Mouse (Mus musculus): ENCODE results near the gene Otud7b. TPM values are rescaled to one million over a fixed set of nuclear protein-coding genes. Genes with fewer than 3 reads are reported as not detected.
A peak's percentile ranks its signal among the peaks of the same experiment; 100 is the strongest.

Otud7b gene
- polyA plus RNA-seq, 1 experiment from 2014 or later, result 10.8 TPM

- Histone ChIP-seq H3K27ac (ENCODE audit: low read depth, low read length) (no peak overlapping the region), H3K4me3 (ENCODE audit: low read depth, low read length) (no peak overlapping the region), H3K9me3 (ENCODE audit: control insufficient read depth, low read length) (no peaks in the 10 kb centered on the region), H3K27me3 (ENCODE audit: control insufficient read depth, insufficient read depth, low read length) (no peaks in the 10 kb centered on the region), H3K36me3 (ENCODE audit: control insufficient read depth, insufficient read depth, low read length) (no peaks in the 10 kb centered on the region), H3K4me2 (replicated peaks; ENCODE audit: low read depth, low read length) (no peak overlapping the region), H3K4me1 (replicated peaks; ENCODE audit: control insufficient read depth, insufficient read depth, low read length) (no peaks in the 10 kb centered on the region), H3K9ac (ENCODE audit: low read depth, low read length) (no peak overlapping the region)
- DNase-seq (ENCODE audit: low spot score), result peak; percentile 36
- WGBS, result 62% methylated on average over 1 of the region's 1 CpGs
- no peak for ATAC-seq (ENCODE audit: low FRiP score)
These were observed 23.3 kb upstream of the Otud7b start for GRCm38 (mm10) chr3:96081006-96081405.

GRCm38 (mm10) chr3:96081650-96082049 lies 22.7 kb upstream of the Otud7b start:
- Histone ChIP-seq H3K27ac (ENCODE audit: low read depth, low read length) (no peak overlapping the region), H3K9ac (ENCODE audit: low read depth, low read length) (no peak overlapping the region), H3K27me3 (ENCODE audit: control insufficient read depth, insufficient read depth, low read length) (no peaks in the 10 kb centered on the region), H3K4me2 (replicated peaks; ENCODE audit: low read depth, low read length) (no peak overlapping the region), H3K4me3 (ENCODE audit: low read depth, low read length) (no peak overlapping the region), H3K9me3 (ENCODE audit: control insufficient read depth, low read length) (no peaks in the 10 kb centered on the region), H3K36me3 (ENCODE audit: control insufficient read depth, insufficient read depth, low read length) (no peaks in the 10 kb centered on the region), H3K4me1 (replicated peaks; ENCODE audit: control insufficient read depth, insufficient read depth, low read length) (no peaks in the 10 kb centered on the region)
- 93% methylated on average over 4 of the region's 4 CpGs for WGBS
- ATAC-seq (ENCODE audit: low FRiP score) (no peak), DNase-seq (ENCODE audit: low spot score) (no peak)

DNA sequence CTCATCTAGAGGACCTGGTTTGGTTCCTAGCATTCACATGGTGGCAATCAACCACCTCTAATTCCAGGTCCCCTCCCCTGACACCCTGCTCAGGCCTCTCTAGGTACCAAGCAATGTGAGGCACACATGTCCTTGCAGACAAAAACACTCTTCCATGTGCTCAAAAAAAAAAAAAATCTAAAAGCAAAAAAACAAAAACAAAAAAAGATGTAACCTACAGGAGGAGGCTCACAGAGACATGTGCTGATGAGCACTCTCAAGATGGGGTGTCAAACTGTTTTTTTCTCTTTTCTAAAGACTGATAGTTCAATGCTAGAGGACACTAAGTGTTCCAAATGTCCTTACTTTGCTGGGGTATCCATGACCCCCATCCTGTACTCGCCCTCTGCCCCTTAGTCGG lies 22.2 kb upstream of the Otud7b start:
- no peaks in the 10 kb centered on the region for H3K27me3 ChIP-seq (ENCODE audit: control insufficient read depth, insufficient read depth, low read length)
- whole genome bisulfite sequencing, result 91% methylated on average over 2 of the region's 2 CpGs

GRCm38 (mm10) chr3:96082714-96083508 lies 21.4 kb upstream of the Otud7b start:
- Histone ChIP-seq H3K27ac (ENCODE audit: low read depth, low read length) (no peak overlapping the region), H3K27me3 (ENCODE audit: control insufficient read depth, insufficient read depth, low read length) (no peaks in the 10 kb centered on the region), H3K9ac (ENCODE audit: low read depth, low read length) (no peak overlapping the region), H3K4me3 (ENCODE audit: low read depth, low read length) (no peak overlapping the region), H3K4me2 (replicated peaks; ENCODE audit: low read depth, low read length) (no peak overlapping the region), H3K4me1 (replicated peaks; ENCODE audit: control insufficient read depth, insufficient read depth, low read length) (no peaks in the 10 kb centered on the region), H3K36me3 (ENCODE audit: control insufficient read depth, insufficient read depth, low read length) (no peaks in the 10 kb centered on the region), H3K9me3 (ENCODE audit: control insufficient read depth, low read length) (no peaks in the 10 kb centered on the region)
- 67% methylated on average over 15 of the region's 15 CpGs for WGBS
- ATAC-seq (ENCODE audit: low FRiP score) (no peak), DNase-seq (ENCODE audit: low spot score) (no peak)

More for the DNA sequence above, 22.2 kb upstream of the Otud7b start:
- H3K36me3 ChIP-seq (ENCODE audit: control insufficient read depth, insufficient read depth, low read length), result no peaks in the 10 kb centered on the region
- no peak for DNase-seq (ENCODE audit: low spot score)
- H3K9ac ChIP-seq (ENCODE audit: low read depth, low read length), result no peak overlapping the region
- no peak for ATAC-seq (ENCODE audit: low FRiP score)
- H3K4me2 ChIP-seq (replicated peaks; ENCODE audit: low read depth, low read length), result no peak overlapping the region
- H3K4me1 ChIP-seq (replicated peaks; ENCODE audit: control insufficient read depth, insufficient read depth, low read length), result no peaks in the 10 kb centered on the region
- no peak overlapping the region for H3K27ac ChIP-seq (ENCODE audit: low read depth, low read length)
- H3K4me3 ChIP-seq (ENCODE audit: low read depth, low read length), result no peak overlapping the region
- H3K9me3 ChIP-seq (ENCODE audit: control insufficient read depth, low read length), result no peaks in the 10 kb centered on the region

DNA sequence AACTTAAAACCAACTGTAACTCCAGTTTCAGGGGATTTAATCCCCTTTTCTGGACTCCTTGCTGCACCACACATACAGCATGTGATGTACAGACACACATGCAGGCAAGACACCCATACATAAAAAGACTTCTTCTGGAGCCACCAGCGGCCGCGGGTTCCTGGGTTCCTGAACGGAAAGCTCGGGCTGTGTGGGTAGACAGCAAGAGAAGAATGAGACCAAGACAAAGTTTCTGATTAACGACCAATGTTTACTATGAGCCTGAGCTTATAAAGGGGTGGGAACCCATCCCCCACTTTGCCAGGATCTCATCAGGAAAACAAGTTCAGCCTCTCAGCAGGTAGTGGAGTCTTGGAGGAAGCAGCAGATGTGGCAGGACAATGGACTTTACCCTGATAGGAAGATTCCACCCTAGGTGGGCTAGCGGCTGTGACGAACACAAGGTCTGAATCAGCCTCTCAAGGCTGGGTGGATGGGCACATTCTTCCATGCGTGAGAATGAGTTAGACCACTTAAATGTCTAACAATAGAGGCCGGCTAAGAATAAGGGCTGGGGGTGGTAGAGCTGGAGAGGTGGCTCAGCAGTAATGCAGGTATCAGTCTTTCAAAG lies 20.1 kb upstream of the Otud7b start:
- Histone ChIP-seq H3K4me2 (replicated peaks; ENCODE audit: low read depth, low read length) (no peak overlapping the region), H3K4me1 (replicated peaks; ENCODE audit: control insufficient read depth, insufficient read depth, low read length) (no peaks in the 10 kb centered on the region), H3K36me3 (ENCODE audit: control insufficient read depth, insufficient read depth, low read length) (no peaks in the 10 kb centered on the region), H3K27me3 (ENCODE audit: control insufficient read depth, insufficient read depth, low read length) (no peaks in the 10 kb centered on the region), H3K9ac (ENCODE audit: low read depth, low read length) (no peak overlapping the region), H3K4me3 (ENCODE audit: low read depth, low read length) (no peak overlapping the region), H3K9me3 (ENCODE audit: control insufficient read depth, low read length) (no peaks in the 10 kb centered on the region), H3K27ac (ENCODE audit: low read depth, low read length) (no peak overlapping the region)
- no peak for ATAC-seq (ENCODE audit: low FRiP score)
- 79% methylated on average over 10 of the region's 10 CpGs for WGBS
- no peak for DNase-seq (ENCODE audit: low spot score)

DNA sequence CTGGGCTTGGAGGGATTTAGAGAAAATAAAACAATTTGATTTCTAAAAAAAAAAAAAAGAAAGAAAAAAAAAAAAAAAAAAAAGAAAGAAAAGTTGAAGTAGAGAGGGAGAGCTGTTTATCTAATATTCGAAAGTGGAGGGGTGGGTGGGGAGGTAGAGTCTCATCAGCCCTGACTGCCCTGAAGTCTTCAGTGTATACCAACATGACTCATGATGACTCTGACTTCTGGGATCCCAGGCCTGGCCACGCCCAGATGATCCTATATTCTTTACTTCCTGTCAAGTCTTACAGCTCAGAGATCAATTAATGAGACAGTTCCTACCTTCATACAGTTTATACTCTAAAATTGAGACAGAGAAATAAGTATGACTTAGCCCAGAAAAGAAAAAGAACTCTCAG lies 17.1 kb upstream of the Otud7b start:
- no peak for DNase-seq (ENCODE audit: low spot score)
- no peak overlapping the region for H3K9ac ChIP-seq (ENCODE audit: low read depth, low read length)
- no peak overlapping the region for H3K4me3 ChIP-seq (ENCODE audit: low read depth, low read length)
- no peaks in the 10 kb centered on the region for H3K27me3 ChIP-seq (ENCODE audit: control insufficient read depth, insufficient read depth, low read length)
- no peaks in the 10 kb centered on the region for H3K36me3 ChIP-seq (ENCODE audit: control insufficient read depth, insufficient read depth, low read length)
- ATAC-seq (ENCODE audit: low FRiP score), result no peak
- WGBS, result 77% methylated on average over 2 of the region's 2 CpGs
- no peaks in the 10 kb centered on the region for H3K4me1 ChIP-seq (replicated peaks; ENCODE audit: control insufficient read depth, insufficient read depth, low read length)
- no peak overlapping the region for H3K27ac ChIP-seq (ENCODE audit: low read depth, low read length)
- no peaks in the 10 kb centered on the region for H3K9me3 ChIP-seq (ENCODE audit: control insufficient read depth, low read length)
- no peak overlapping the region for H3K4me2 ChIP-seq (replicated peaks; ENCODE audit: low read depth, low read length)

GRCm38 (mm10) chr3:96087801-96088200 lies 16.5 kb upstream of the Otud7b start:
- H3K27me3 ChIP-seq (ENCODE audit: control insufficient read depth, insufficient read depth, low read length), result no peaks in the 10 kb centered on the region
- H3K36me3 ChIP-seq (ENCODE audit: control insufficient read depth, insufficient read depth, low read length), result no peaks in the 10 kb centered on the region
- H3K4me3 ChIP-seq (ENCODE audit: low read depth, low read length), result no peak overlapping the region
- ATAC-seq (ENCODE audit: low FRiP score) (no peak), DNase-seq (ENCODE audit: low spot score) (no peak)
- H3K4me2 ChIP-seq (replicated peaks; ENCODE audit: low read depth, low read length), result no peak overlapping the region
- H3K4me1 ChIP-seq (replicated peaks; ENCODE audit: control insufficient read depth, insufficient read depth, low read length), result no peaks in the 10 kb centered on the region
- H3K27ac ChIP-seq (ENCODE audit: low read depth, low read length), result no peak overlapping the region
- H3K9me3 ChIP-seq (ENCODE audit: control insufficient read depth, low read length), result no peaks in the 10 kb centered on the region
- H3K9ac ChIP-seq (ENCODE audit: low read depth, low read length), result no peak overlapping the region
- WGBS, result 80% methylated on average over 4 of the region's 4 CpGs

- WGBS, result 71% methylated on average over 2 of the region's 2 CpGs
These were observed 14.3 kb upstream of the Otud7b start for GRCm38 (mm10) chr3:96089882-96090489.

GRCm38 (mm10) chr3:96091146-96091545 lies 13.2 kb upstream of the Otud7b start:
- 67% methylated on average over 2 of the region's 2 CpGs for WGBS
- no peak overlapping the region for H3K4me3 ChIP-seq (ENCODE audit: low read depth, low read length)
- H3K27me3 ChIP-seq (ENCODE audit: control insufficient read depth, insufficient read depth, low read length), result no peaks in the 10 kb centered on the region
- no peak for ATAC-seq (ENCODE audit: low FRiP score)
- H3K4me2 ChIP-seq (replicated peaks; ENCODE audit: low read depth, low read length), result no peak overlapping the region
- no peak overlapping the region for H3K27ac ChIP-seq (ENCODE audit: low read depth, low read length)
- no peaks in the 10 kb centered on the region for H3K36me3 ChIP-seq (ENCODE audit: control insufficient read depth, insufficient read depth, low read length)
- H3K9me3 ChIP-seq (ENCODE audit: control insufficient read depth, low read length), result no peaks in the 10 kb centered on the region
- H3K4me1 ChIP-seq (replicated peaks; ENCODE audit: control insufficient read depth, insufficient read depth, low read length), result no peaks in the 10 kb centered on the region
- no peak for DNase-seq (ENCODE audit: low spot score)
- H3K9ac ChIP-seq (ENCODE audit: low read depth, low read length), result no peak overlapping the region

More at GRCm38 (mm10) chr3:96089882-96090489, 14.3 kb upstream of the Otud7b start:
- Histone ChIP-seq H3K4me2 (replicated peaks; ENCODE audit: low read depth, low read length) (no peak overlapping the region), H3K4me1 (replicated peaks; ENCODE audit: control insufficient read depth, insufficient read depth, low read length) (no peaks in the 10 kb centered on the region), H3K27ac (ENCODE audit: low read depth, low read length) (no peak overlapping the region), H3K9ac (ENCODE audit: low read depth, low read length) (no peak overlapping the region), H3K36me3 (ENCODE audit: control insufficient read depth, insufficient read depth, low read length) (no peaks in the 10 kb centered on the region), H3K9me3 (ENCODE audit: control insufficient read depth, low read length) (no peaks in the 10 kb centered on the region), H3K4me3 (ENCODE audit: low read depth, low read length) (no peak overlapping the region), H3K27me3 (ENCODE audit: control insufficient read depth, insufficient read depth, low read length) (no peaks in the 10 kb centered on the region)
- no peak for ATAC-seq (ENCODE audit: low FRiP score)
- no peak for DNase-seq (ENCODE audit: low spot score)
